8 mouse cellular contexts compared by ENCODE assay signal in the genomic region with DNA sequence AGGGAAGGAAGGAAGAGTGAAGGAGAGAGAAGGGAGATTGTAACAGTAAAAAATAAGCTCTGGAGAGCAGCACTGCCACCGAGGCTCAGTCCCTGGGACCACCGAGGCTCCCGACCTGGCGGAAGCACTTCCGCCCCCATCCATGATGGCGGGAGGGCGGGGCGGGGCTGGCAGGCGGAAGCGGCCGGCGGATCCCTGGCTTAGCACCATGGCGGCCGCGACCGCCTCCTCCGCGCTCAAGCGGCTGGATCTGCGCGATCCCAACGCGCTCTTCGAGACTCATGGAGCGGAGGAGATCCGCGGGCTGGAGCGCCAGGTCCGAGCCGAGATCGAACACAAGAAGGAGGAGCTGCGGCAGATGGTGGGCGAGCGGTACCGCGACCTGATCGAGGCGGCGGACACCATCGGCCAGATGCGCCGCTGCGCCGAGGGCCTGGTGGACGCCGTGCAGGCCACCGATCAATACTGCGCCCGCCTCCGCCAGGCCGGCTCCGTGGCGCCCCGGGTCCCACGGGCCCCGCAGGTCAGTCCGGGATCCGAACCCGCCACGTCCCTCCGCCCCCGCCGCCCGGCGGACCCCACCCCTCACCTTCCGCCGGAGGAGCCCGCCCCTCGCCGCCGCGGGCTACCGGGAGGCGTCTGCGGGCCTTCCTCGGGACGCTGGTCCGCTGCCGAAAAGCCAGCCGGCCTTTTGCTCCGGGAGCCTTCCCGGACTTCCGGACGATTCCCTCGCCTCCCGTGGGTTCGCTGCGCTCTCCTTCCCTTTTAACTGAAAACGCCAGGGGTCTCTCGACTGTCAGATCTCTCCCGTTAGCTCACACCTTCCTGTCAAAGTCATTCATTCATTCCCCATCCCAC. TPM values are rescaled to one million over a fixed set of nuclear protein-coding genes. Genes with fewer than 3 reads are reported as not detected.
DNase-seq lines count a peak whose midpoint lies in the region; ATAC-seq and TF ChIP-seq lines count a peak whose summit lies in the region.

Gene Slc39a11 (minus strand): TSS at position 727 of the 858 bp plus-strand sequence.

- H3K9me3 ChIP-seq in erythroblast, embryonic 14.5 days (ENCODE audit: control insufficient read depth, low read length) = no peaks in the 10 kb centered on the region
- no peaks in the 10 kb centered on the region for H3K9me3 ChIP-seq in heart, embryonic 16.5 days (replicated peaks; ENCODE audit: control insufficient read depth, low read length)
- H3K9me3 ChIP-seq in liver, postnatal 0 days (ENCODE audit: low read length) = no peaks in the 10 kb centered on the region
- no peaks in the 10 kb centered on the region for H3K9me3 ChIP-seq in neural tube, embryonic 14.5 days (ENCODE audit: control insufficient read depth, low read length)

- peak within 1 kb of the TSS; percentile 90 for H3K4me2 ChIP-seq in heart, embryonic 16.5 days (ENCODE audit: low read depth, low read length)
- peak within 1 kb of the TSS; percentile 76 for H3K4me2 ChIP-seq in liver, postnatal 0 days (ENCODE audit: low read depth, low read length)
- peak within 1 kb of the TSS; percentile 62 for H3K4me2 ChIP-seq in neural tube, embryonic 14.5 days (ENCODE audit: low read depth, low read length)

- TF ChIP-seq CTCF in bone marrow, adult 2 months (IDR thresholded peaks at IDR 0.05; ENCODE audit: control insufficient read depth, insufficient read depth, low read length) = no peak
- peak; percentile 27 for TF ChIP-seq CTCF in liver, postnatal 0 days (IDR thresholded peaks at IDR 0.05; ENCODE audit: low read depth)

- WGBS in bone marrow, adult 2 months = under 1% methylated on average over 89 of the region's 91 CpGs
- under 1% methylated on average over 88 of the region's 91 CpGs for WGBS in heart, embryonic 16.5 days
- 1% methylated on average over 79 of the region's 91 CpGs for WGBS in liver, postnatal 0 days (ENCODE audit: insufficient replicate concordance)
- under 1% methylated on average over 74 of the region's 91 CpGs for WGBS in neural tube, embryonic 14.5 days

- H3K4me1 ChIP-seq in bone marrow, adult 2 months (ENCODE audit: control insufficient read depth, insufficient read depth, low read length) = peaks cover 3% of the 10 kb centered on the region; the same call in 1 of the 2 replicates
- H3K4me1 ChIP-seq in erythroblast, embryonic 14.5 days (ENCODE audit: control insufficient read depth) = peaks cover 44% of the 10 kb centered on the region
- peaks cover 9% of the 10 kb centered on the region for H3K4me1 ChIP-seq in heart, embryonic 16.5 days (ENCODE audit: control insufficient read depth, insufficient read depth, low read length)
- H3K4me1 ChIP-seq in liver, postnatal 0 days (ENCODE audit: insufficient read depth) = peaks cover 18% of the 10 kb centered on the region
- peaks cover 15% of the 10 kb centered on the region; the same call in 1 of the 2 replicates for H3K4me1 ChIP-seq in neural tube, embryonic 14.5 days (ENCODE audit: control insufficient read depth, insufficient read depth, low read length)

- TF ChIP-seq POLR2A in bone marrow, adult 2 months (IDR thresholded peaks at IDR 0.05; ENCODE audit: borderline replicate concordance, control insufficient read depth, low read depth, low read length) = peak; percentile 89; the same call in 1 of the 2 replicates

- TF ChIP-seq EP300 in liver, postnatal 0 days (IDR thresholded peaks at IDR 0.05; ENCODE audit: low read depth) = no peak

- H3K4me3 ChIP-seq in bone marrow, adult 2 months (replicated peaks; ENCODE audit: control insufficient read depth, low read depth, low read length) = peak within 1 kb of the TSS; percentile 95
- H3K4me3 ChIP-seq in erythroblast, embryonic 14.5 days (replicated peaks) = peak within 1 kb of the TSS; percentile 91
- peak within 1 kb of the TSS; percentile 85 for H3K4me3 ChIP-seq in heart, embryonic 16.5 days (ENCODE audit: low read length)
- peak within 1 kb of the TSS; percentile 83 for H3K4me3 ChIP-seq in liver, postnatal 0 days (ENCODE audit: low read depth, low read length)
- peak within 1 kb of the TSS; percentile 98 for H3K4me3 ChIP-seq in neural tube, embryonic 14.5 days (ENCODE audit: low read depth, low read length)

- H3K9ac ChIP-seq in heart, embryonic 16.5 days (ENCODE audit: low read length) = peak within 1 kb of the TSS; percentile 93
- H3K9ac ChIP-seq in liver, postnatal 0 days (replicated peaks) = peak within 1 kb of the TSS; percentile 96
- peak within 1 kb of the TSS; percentile 90 for H3K9ac ChIP-seq in neural tube, embryonic 14.5 days (replicated peaks; ENCODE audit: low read depth, low read length)

- DNase-seq in CD8-positive naive resting alpha-beta T cell, adult 2 months (ENCODE audit: low read depth in 2 of 2, low spot score in 2 of 2) = peak; percentile 45 to 50
- DNase-seq in kidney, postnatal 25 days = peak; percentile 68 to 80
- DNase-seq in liver, postnatal 0 days = peak; percentile 88
- peak; percentile 80 for DNase-seq in testis, postnatal 10 days (ENCODE audit: low spot score)

- peaks cover 37% of the 10 kb centered on the region for H3K36me3 ChIP-seq in erythroblast, embryonic 14.5 days (ENCODE audit: control insufficient read depth)
- H3K36me3 ChIP-seq in heart, embryonic 16.5 days (ENCODE audit: control insufficient read depth, insufficient read depth) = peaks cover 23% of the 10 kb centered on the region
- H3K36me3 ChIP-seq in liver, postnatal 0 days (replicated peaks; ENCODE audit: insufficient read depth, low read length) = peaks cover 26% of the 10 kb centered on the region
- peaks cover 26% of the 10 kb centered on the region for H3K36me3 ChIP-seq in neural tube, embryonic 14.5 days (ENCODE audit: control insufficient read depth, insufficient read depth, low read length)

- peak within 1 kb of the TSS; percentile 69 for H3K27ac ChIP-seq in bone marrow, adult 2 months (ENCODE audit: control insufficient read depth, insufficient read depth, low read depth, low read length, poor library complexity)
- peak within 1 kb of the TSS; percentile 80 for H3K27ac ChIP-seq in heart, embryonic 16.5 days (ENCODE audit: low read length)
- peak within 1 kb of the TSS; percentile 83 for H3K27ac ChIP-seq in liver, postnatal 0 days (ENCODE audit: low read depth)
- peak within 1 kb of the TSS; percentile 95 for H3K27ac ChIP-seq in neural tube, embryonic 14.5 days (ENCODE audit: low read depth, low read length)

- peaks cover 3% of the 10 kb centered on the region for H3K27me3 ChIP-seq in erythroblast, embryonic 14.5 days (ENCODE audit: control insufficient read depth)
- no peaks in the 10 kb centered on the region for H3K27me3 ChIP-seq in heart, embryonic 16.5 days (ENCODE audit: control insufficient read depth, insufficient read depth, low read length)
- no peaks in the 10 kb centered on the region for H3K27me3 ChIP-seq in liver, postnatal 0 days (ENCODE audit: insufficient read depth, low read length)
- no peaks in the 10 kb centered on the region for H3K27me3 ChIP-seq in neural tube, embryonic 14.5 days (ENCODE audit: control insufficient read depth, insufficient read depth, low read length)

- peak; percentile 87 for ATAC-seq in heart, embryonic 16.5 days (replicated peaks; ENCODE audit: extremely low read depth, insufficient read depth, low FRiP score)
- ATAC-seq in liver, postnatal 0 days = peak; percentile 84
- peak; percentile 82 for ATAC-seq in neural tube, embryonic 14.5 days (ENCODE audit: low read depth)

RNA-seq across cellular contexts. Expression of gene Slc39a11, which starts in this region (rescaled TPM):
- polyA plus RNA-seq in bone marrow, adult 2 months (2011; ENCODE audit: insufficient read depth, insufficient read length, low replicate concordance, missing spikeins) = 9.0 and 14.7 TPM in 2 replicates
- 0.04 and 0.08 TPM in 2 replicates for polyA plus RNA-seq in erythroblast, embryonic 14.5 days (2012)
- 11.9 and 16.2 TPM in 2 replicates for polyA plus RNA-seq in heart, embryonic 16.5 days (2015; fragmentation: Nextera tagmentation; extraction: Ambion mirVana)
- polyA plus RNA-seq in liver, postnatal 0 days (2015; fragmentation: Nextera tagmentation; extraction: Ambion mirVana) = 10.2 and 10.9 TPM in 2 replicates
- polyA plus RNA-seq in neural tube, embryonic 14.5 days (2014; fragmentation: Nextera tagmentation; extraction: Ambion mirVana) = 23.5 and 24.4 TPM in 2 replicates

Comparison
In these comparisons a context has a peak if more than half of its experiments do, and no peak if none do; other contexts are left out.
1. Peak in every context shown above with its lines: DNase-seq, ATAC-seq, H3K4me3 ChIP-seq and H3K27ac ChIP-seq.